Mouse (Mus musculus): ENCODE data around the gene Obp2a.
"Not testable (repeated sequence)": the region's sequence is repeated elsewhere in the genome, so short reads cannot be mapped to it uniquely, and the experiment has no call there.

Obp2a gene

GRCm38 (mm10) chr2:25699743-25700142 lies at the start of gene Obp2a:
Gene Obp2a (plus strand): TSS chr2:25700043.
- DNase-seq (ENCODE audit: extremely low spot score, low read depth, low spot score): not testable (repeated sequence)

GRCm38 (mm10) chr2:25652902-25653301 lies 46.9 kb upstream of the Obp2a start, which contains the start of gene Lcn8:
Gene Lcn8 (plus strand): TSS chr2:25653120.
- DNase-seq (ENCODE audit: extremely low spot score, low read depth, low spot score): no peak

- DNase-seq (ENCODE audit: extremely low spot score, low read depth, low spot score): no peak
Measured at GRCm38 (mm10) chr2:25654502-25654901, 45.3 kb upstream of the Obp2a start.

GRCm38 (mm10) chr2:25656691-25657090 lies 43.2 kb upstream of the Obp2a start:
- no peak for DNase-seq (ENCODE audit: extremely low spot score, low read depth, low spot score)

- DNase-seq (ENCODE audit: extremely low spot score, low read depth, low spot score): no peak
Measured at GRCm38 (mm10) chr2:25657246-25657645, 42.6 kb upstream of the Obp2a start.

- DNase-seq (ENCODE audit: extremely low spot score, low read depth, low spot score): no peak
Measured at GRCm38 (mm10) chr2:25657652-25658051, 42.2 kb upstream of the Obp2a start, which contains the start of gene Lcn5. Gene Lcn5 (plus strand): TSS chr2:25657952.

- no peak for DNase-seq (ENCODE audit: extremely low spot score, low read depth, low spot score)
Measured at GRCm38 (mm10) chr2:25660279-25660678, 39.6 kb upstream of the Obp2a start.

- DNase-seq (ENCODE audit: extremely low spot score, low read depth, low spot score): no peak
Measured at GRCm38 (mm10) chr2:25661245-25661970, 38.4 kb upstream of the Obp2a start.

- DNase-seq (ENCODE audit: extremely low spot score, low read depth, low spot score): no peak
Measured at GRCm38 (mm10) chr2:25663511-25663910, 36.3 kb upstream of the Obp2a start.

- no peak for DNase-seq (ENCODE audit: extremely low spot score, low read depth, low spot score)
Measured at GRCm38 (mm10) chr2:25664125-25664524, 35.7 kb upstream of the Obp2a start.

- DNase-seq (ENCODE audit: extremely low spot score, low read depth, low spot score): no peak
Measured at GRCm38 (mm10) chr2:25666516-25666915, 33.3 kb upstream of the Obp2a start.

- DNase-seq (ENCODE audit: extremely low spot score, low read depth, low spot score): no peak
Measured at GRCm38 (mm10) chr2:25676486-25676885, 23.4 kb upstream of the Obp2a start, which contains the start of gene Lcn6. Gene Lcn6 (plus strand): TSS chr2:25676786.

- DNase-seq (ENCODE audit: extremely low spot score, low read depth, low spot score): no peak
Measured at GRCm38 (mm10) chr2:25679559-25679958, 20.3 kb upstream of the Obp2a start.

GRCm38 (mm10) chr2:25682426-25682825 lies 17.4 kb upstream of the Obp2a start, which contains the start of gene Lcn10:
Gene Lcn10 (plus strand): TSS chr2:25682726.
- DNase-seq (ENCODE audit: extremely low spot score, low read depth, low spot score): no peak

GRCm38 (mm10) chr2:25686941-25687340 lies 12.9 kb upstream of the Obp2a start:
- no peak for DNase-seq (ENCODE audit: extremely low spot score, low read depth, low spot score)

GRCm38 (mm10) chr2:25694605-25695004 lies 5.2 kb upstream of the Obp2a start:
- DNase-seq (ENCODE audit: extremely low spot score, low read depth, low spot score): peak; percentile 41

- no peak for DNase-seq (ENCODE audit: extremely low spot score, low read depth, low spot score)
Measured at GRCm38 (mm10) chr2:25696951-25697350, 2.9 kb upstream of the Obp2a start.

- no peak for DNase-seq (ENCODE audit: extremely low spot score, low read depth, low spot score)
Measured at GRCm38 (mm10) chr2:25698696-25699095, 1.1 kb upstream of the Obp2a start.

GRCm38 (mm10) chr2:25701001-25701400 lies 1.2 kb downstream of the Obp2a start:
- no peak for DNase-seq (ENCODE audit: extremely low spot score, low read depth, low spot score)

- no peak for DNase-seq (ENCODE audit: extremely low spot score, low read depth, low spot score)
Measured at GRCm38 (mm10) chr2:25703706-25704105, 3.9 kb downstream of the Obp2a start.

- DNase-seq (ENCODE audit: extremely low spot score, low read depth, low spot score): peak; percentile 66
Measured at GRCm38 (mm10) chr2:25706643-25707481, 7.0 kb downstream of the Obp2a start, which contains the start of gene Bmyc. Gene Bmyc (plus strand): TSS chr2:25706739.

- no peak for DNase-seq (ENCODE audit: extremely low spot score, low read depth, low spot score)
Measured at GRCm38 (mm10) chr2:25708121-25708520, 8.3 kb downstream of the Obp2a start.
